Mouse (Mus musculus): ENCODE measurements around the gene Wnt5b. TPM values are rescaled to one million over a fixed set of nuclear protein-coding genes. Genes with fewer than 3 reads are reported as not detected.

Wnt5b gene
- total RNA-seq, 1 experiment, result 3.5 TPM

DNA sequence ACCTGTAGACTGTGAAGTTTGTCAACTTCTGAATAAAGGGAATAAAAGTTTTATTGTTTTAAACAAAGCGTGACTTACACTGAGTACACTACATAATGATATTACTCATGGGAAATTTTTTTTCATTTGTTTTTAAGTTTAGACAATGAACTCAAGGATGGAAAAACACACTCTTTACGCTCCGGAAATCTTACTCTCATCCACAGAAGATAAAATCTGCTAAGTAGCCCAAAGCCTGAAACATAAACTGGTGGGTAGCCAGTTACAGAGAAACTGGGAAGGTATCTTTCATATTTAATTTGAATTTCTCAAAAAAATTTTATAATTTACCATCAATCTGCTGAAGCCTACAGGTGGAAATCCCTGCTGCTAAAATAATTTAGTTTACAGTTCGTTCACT, 157.7 kb downstream of the Wnt5b start:
- H3K27ac ChIP-seq (ENCODE audit: insufficient read depth, low read depth, low read length, poor library complexity, severe bottlenecking), result no peak overlapping the region
- no peaks in the 10 kb centered on the region for H3K9me3 ChIP-seq (ENCODE audit: control insufficient read depth, insufficient read depth, low read depth, low read length)
- TF ChIP-seq ZC3H11A (IDR thresholded peaks at IDR 0.05; ENCODE audit: borderline replicate concordance, low read depth, low read length) (no peak), ZNF384 (IDR thresholded peaks at IDR 0.05; ENCODE audit: low read depth, low read length) (no peak), HCFC1 (IDR thresholded peaks at IDR 0.05; ENCODE audit: borderline replicate concordance, insufficient read depth, low read length) (no peak), CHD2 (IDR thresholded peaks at IDR 0.05; ENCODE audit: low read depth, low read length) (no peak), MAFK (IDR thresholded peaks at IDR 0.05; ENCODE audit: insufficient read depth, low read depth, low read length) (no peak)
- in situ Hi-C loops (cut with MboI; ENCODE audit: low sequenced_read_pairs in 2 of 2, unreplicated experiment in 2 of 2), result no loop called here
- peaks cover 0 to 2% of the 10 kb centered on the region in 2 experiments; a peak in 1 of 4 replicates for H3K4me1 ChIP-seq (ENCODE audit: control insufficient read depth in 2 of 2, insufficient read depth in 2 of 2, low read length in 2 of 2, poor library complexity in 1 of 2)
- DNase-seq (ENCODE audit: low read depth, low spot score), result no peak
- no peak overlapping the region for H3K9ac ChIP-seq (ENCODE audit: insufficient read depth, low read depth, low read length, poor library complexity, severe bottlenecking)
- H3K4me3 ChIP-seq (ENCODE audit: insufficient read depth in 1 of 2, low read depth in 1 of 2, low read length in 2 of 2, poor library complexity in 1 of 2, severe bottlenecking in 1 of 2), result no peak overlapping the region
- no peaks in the 10 kb centered on the region for H3K36me3 ChIP-seq (ENCODE audit: control insufficient read depth, insufficient read depth, low read length, poor library complexity, severe bottlenecking)

DNA sequence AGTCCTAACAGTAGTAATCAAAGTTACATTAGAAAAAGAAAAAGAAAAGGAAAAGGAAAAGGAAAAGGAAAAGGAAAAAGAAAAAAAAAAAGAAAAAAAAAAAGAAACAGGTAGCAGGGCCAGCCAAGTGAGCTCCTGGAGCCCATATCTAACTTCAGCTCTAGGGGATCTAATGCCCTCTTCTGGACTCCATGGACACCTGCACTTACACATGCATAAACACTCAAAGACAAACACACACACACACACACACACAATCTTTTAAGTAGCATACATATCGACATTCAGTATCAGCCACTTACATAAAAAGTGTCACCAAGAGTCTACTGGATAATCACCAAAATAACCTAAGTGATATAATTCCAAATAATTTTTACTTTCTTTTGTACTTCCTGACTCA, 158.5 kb downstream of the Wnt5b start:
- H3K9ac ChIP-seq (ENCODE audit: insufficient read depth, low read depth, low read length, poor library complexity, severe bottlenecking), result no peak overlapping the region
- in situ Hi-C loops (cut with MboI; ENCODE audit: low sequenced_read_pairs in 2 of 2, unreplicated experiment in 2 of 2), result no loop called here
- H3K27ac ChIP-seq (ENCODE audit: insufficient read depth, low read depth, low read length, poor library complexity, severe bottlenecking), result no peak overlapping the region
- no peak for TF ChIP-seq ZC3H11A (IDR thresholded peaks at IDR 0.05; ENCODE audit: borderline replicate concordance, low read depth, low read length)
- no peak for TF ChIP-seq HCFC1 (IDR thresholded peaks at IDR 0.05; ENCODE audit: borderline replicate concordance, insufficient read depth, low read length)
- TF ChIP-seq CHD2 (IDR thresholded peaks at IDR 0.05; ENCODE audit: low read depth, low read length), result no peak
- TF ChIP-seq ZNF384 (IDR thresholded peaks at IDR 0.05; ENCODE audit: low read depth, low read length), result no peak
- TF ChIP-seq MAFK (IDR thresholded peaks at IDR 0.05; ENCODE audit: insufficient read depth, low read depth, low read length), result no peak
- DNase-seq (ENCODE audit: low read depth, low spot score), result no peak
- no peaks in the 10 kb centered on the region for H3K9me3 ChIP-seq (ENCODE audit: control insufficient read depth, insufficient read depth, low read depth, low read length)
- H3K36me3 ChIP-seq (ENCODE audit: control insufficient read depth, insufficient read depth, low read length, poor library complexity, severe bottlenecking), result no peaks in the 10 kb centered on the region
- peaks cover 0 to 2% of the 10 kb centered on the region in 2 experiments; a peak in 1 of 4 replicates for H3K4me1 ChIP-seq (ENCODE audit: control insufficient read depth in 2 of 2, insufficient read depth in 2 of 2, low read length in 2 of 2, poor library complexity in 1 of 2)
- no peak overlapping the region for H3K4me3 ChIP-seq (ENCODE audit: insufficient read depth in 1 of 2, low read depth in 1 of 2, low read length in 2 of 2, poor library complexity in 1 of 2, severe bottlenecking in 1 of 2)

Other genes with a start within 250 kb of the Wnt5b start
- gene Lrtm2, start 213.6 kb downstream of the Wnt5b start, total RNA-seq (2012; rRNA removed), result 1.3 and 1.5 TPM in 2 replicates
- 59.4 and 81.2 TPM in 2 replicates for gene Adipor2, start 126.6 kb downstream of the Wnt5b start, total RNA-seq (2012; rRNA removed)
- gene Fbxl14, start 64.7 kb downstream of the Wnt5b start, total RNA-seq (2012; rRNA removed), result 44.1 and 47.9 TPM in 2 replicates